Mouse (Mus musculus) urinary bladder, postnatal 14 days (tissue): Measurements from ENCODE around the gene Fxyd6.

Source experiments
- DNase-seq: peaks from one replicate; pipeline ENCODE4 v3.0.0; 2021; ENCODE audit warnings: low spot score

The Fxyd6 gene

DNA sequence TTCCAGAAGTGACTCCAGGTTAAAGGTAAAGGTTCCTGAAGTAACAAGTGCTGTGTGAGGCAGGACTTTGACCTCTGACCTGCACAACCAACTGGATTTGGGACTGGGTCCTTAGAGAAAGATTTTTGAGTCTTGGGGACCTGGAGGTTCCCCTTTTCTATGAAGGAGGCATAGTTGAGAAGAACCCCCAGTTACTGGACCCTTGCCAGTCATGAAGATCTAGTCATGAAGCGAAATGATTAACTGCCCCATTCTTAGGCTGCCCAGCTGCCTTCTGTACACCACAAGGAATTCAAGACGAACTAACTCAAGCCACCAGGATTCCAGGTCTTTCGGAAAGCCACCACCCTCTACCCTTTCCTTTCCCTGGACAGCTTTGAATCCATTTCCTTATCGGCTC is 6.4 kb downstream of the Fxyd6 start:
- DNase-seq = no peak

DNA sequence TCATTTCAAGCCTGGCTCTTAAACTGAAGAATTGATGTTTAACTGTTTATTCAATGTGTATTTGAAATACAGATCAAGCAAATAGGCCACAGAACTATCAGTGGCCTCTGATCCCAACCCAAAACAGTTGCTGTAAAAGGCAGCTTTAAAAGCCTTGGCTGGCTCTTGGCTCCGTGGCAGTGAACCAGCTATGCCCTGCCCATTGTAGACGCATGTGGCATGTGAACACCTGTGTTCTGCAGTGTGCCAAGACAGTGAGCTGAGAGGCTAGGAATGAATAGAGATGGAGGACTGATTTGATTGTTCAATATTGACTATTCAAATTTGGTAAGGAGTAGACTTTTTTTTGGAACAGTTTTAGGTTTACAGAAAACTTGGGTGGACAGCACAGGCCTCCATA is 6.9 kb downstream of the Fxyd6 start:
- peak; percentile 25 for DNase-seq

DNA sequence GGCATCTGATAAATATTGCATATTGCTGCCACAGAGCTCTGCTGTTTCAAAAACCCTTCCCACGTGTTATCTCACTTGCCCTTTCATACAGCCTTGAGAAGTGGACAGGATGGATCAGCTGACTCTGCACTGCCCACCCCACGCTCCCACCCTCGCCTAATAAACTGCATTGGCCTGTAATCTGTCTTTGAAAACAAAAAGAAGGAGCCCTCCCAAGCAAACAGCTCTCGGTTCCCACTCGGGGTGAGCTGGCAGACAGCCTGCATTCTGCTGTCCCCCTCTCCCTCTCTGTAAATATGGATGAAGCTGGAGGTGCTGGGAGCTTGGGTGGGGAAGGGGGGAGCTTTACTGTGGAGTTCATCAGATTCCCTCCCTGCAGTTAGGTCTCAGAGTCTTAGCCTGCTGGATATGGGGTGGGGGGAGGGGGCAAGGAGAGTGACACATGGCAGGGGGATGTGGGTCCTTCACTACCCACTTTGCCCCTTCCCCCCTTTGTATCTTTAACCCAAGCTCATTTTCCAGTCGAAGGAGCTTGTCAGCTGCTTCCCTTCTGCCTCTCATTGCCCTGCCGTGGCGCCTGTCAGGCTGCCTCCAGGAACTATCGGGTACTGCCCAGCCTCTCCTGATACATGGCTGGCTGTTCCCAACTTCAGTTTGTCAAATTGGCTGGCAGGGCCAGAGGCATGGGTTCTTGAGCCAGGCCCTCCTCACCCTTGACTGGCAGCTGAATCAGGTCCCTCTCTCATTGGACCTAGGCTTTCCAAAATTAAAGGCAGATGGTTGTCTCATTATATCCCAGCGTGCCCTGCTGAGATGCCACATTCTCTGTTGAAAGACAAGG is 10.6 kb downstream of the Fxyd6 start:
- DNase-seq = no peak

DNA sequence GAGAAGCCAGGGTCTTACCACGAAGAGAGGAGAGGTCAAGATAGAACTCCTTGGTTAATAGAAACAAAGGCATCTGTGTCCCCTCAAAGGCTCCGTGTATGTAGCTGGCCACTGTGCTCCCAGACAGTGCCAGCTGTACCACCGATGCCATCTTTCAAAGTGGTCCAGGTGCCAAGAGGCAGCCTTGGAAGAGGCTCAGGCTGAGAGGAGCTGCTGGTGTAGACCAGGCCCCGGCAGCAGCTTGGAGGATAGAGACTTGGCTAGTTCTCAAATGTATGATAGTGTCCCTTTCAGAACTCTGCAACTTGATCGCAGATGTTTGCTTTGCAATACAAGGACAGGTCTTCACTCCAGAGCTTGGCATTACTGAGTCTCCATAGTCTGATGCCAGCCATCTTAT is 12.4 kb downstream of the Fxyd6 start:
- DNase-seq = no peak

DNA sequence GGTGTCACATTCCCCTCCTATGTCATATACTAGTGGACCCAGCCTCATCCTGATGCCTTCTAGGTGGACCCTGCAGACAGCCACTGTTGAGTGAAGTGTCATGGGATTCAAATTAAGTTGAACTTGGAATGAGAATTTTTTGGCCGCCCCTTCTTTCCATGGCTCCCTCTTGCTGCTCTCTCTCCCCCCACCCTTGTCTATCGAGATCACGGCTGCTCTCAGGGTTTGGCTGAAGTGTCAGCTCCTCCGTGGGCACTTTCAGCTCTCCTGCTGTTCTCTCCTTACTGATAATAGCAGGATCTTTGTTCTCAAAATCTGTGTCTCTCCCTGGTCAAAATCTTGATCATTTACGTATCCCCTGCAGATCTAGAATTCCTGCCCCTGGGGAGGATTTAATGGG is 12.8 kb downstream of the Fxyd6 start:
- DNase-seq = no peak

DNA sequence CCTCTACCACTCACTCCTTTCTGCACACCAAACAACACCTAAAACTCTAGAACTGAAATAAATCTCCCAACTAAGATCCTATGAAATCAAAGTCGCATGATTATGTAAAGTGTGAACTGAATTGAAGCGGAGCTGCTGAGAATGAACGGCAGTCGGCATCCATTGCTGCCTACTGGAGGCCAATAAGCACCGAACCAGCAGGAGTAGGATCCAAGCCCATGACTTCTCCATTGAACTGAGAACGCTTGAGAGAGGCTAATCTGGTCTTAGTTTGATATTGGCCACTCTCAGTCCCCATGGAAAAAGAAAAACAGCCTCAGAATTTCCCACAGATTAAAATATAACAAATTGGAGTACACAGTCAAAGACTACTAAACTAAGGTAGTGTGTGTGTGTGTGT is 13.9 kb downstream of the Fxyd6 start:
- no peak for DNase-seq

DNA sequence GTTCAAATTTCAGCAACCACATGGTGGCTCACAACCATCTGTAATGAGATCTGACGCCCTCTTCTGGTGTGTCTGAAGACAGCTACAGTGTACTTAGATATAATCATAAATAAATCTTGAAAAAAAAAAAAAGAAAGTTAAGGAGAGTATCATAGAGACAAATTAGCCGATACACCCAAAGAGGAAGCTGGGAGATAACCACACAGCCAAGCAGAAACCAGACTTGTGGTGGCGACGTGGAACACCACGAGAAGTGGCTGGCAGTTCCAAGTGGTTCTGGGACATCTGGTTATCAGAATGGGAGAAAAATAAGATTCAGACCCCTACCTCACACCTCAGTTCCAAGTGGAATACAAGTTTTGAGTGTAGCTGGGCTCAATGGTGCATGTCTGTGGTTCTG is 16.7 kb downstream of the Fxyd6 start:
- DNase-seq = no peak

DNA sequence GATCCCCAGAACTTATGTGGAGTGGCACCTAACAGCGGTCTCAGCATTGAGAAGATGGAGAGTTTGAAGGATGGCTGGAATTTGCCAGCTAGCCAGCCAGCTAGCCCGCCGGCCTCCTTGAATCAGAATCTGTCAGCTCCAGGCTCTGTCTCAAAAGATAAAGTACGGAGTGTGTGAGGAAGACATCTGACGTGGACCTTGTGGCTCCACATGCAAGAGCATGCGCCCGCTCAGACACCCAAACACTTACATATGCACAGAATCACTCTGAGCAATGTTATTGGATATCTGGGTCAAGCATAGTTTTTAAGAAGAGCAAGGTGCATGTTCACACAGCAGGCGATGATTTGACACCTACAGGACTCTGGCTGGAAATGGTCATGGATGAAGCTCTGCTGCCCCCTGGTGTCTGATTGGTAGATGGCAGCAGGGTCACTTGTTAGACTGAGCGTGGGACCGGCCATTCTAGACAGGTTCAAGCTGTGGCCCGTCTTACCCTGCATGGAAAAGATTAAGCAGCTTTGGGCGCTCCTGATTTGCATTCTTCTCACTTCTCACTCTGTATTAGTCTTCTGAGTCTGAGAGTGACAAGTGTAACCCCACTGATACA is 18.5 kb downstream of the Fxyd6 start:
- peak; percentile 89 for DNase-seq

DNA sequence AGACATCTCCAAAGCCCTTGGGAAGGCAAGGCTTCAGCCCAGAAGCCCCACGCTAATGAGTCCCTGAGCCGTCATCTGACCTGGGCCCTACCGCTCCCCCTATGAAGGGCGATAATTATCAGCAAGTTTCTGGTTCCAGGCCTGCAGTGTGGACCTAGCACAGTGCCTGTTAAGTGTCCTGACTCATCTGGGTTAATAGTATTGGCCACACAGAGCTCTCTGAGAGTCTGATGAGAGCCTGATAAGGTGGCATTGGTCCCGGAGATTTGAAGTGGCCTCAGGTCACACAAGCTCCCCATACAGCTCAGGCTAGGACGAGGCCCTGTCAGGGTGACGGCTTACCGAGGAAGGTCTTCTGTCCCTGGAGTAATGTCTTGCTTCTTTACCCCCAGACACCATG is 19.6 kb downstream of the Fxyd6 start:
- DNase-seq = peak; percentile 56

DNA sequence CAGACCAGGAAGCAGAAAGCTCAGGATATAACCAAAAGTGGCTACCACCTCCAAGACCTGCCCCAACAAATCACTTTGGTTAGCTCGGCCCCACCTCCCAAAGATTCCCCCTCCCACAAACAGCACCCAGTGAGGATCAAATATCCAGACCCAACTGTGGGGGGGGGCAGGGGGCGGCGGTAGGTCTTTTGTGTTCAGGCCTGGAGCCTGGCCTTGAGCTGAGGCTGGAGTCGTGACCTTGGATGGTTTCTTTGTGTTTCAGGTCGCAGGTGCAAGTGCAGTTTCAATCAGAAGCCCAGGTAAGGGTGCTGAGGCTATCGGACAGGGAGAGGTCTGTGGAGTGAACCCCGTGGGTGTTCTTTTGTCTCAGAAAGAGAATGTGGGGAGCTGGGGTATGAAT is 21.3 kb downstream of the Fxyd6 start:
- no peak for DNase-seq

DNA sequence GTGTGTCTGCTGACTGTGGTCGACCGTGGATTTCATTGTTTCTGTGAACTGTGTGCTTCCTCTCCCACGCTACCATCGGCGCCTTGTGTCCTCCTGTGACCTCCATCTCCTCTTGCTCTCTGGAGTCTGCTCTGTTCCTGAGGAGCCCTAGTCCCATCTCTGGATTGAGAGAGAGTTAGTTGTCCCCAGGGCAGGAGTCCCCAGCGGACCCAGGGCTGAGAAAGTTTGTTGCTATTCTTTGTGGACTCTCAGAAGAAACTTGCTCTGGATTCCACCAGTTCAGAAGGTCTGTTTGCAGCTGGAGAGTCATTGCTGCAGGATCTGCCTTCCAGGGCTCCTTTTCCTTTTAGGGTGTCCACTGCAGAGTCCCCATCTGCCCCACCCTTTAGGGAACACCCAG is 25.2 kb downstream of the Fxyd6 start:
- no peak for DNase-seq

DNA sequence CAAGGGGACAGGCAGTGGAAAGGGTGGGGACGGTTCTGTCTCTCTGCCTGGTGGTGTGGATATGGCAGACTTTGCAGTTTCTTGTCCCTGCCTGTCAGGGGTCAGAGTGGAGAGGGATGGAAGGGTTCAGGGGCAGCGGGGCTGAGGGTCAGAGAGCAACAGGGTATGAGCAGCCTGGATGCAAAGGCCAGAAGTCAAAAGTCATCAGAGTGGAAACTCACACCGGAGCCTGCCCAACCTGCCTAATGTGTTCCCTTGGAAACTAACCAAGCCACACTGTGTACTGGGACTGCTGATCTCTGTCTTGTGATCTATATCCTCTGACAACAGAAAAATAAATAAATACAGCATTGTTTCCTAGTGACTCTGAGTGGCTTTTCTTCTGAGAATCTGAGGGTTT is 25.8 kb downstream of the Fxyd6 start:
- peak; percentile 12 for DNase-seq

DNA sequence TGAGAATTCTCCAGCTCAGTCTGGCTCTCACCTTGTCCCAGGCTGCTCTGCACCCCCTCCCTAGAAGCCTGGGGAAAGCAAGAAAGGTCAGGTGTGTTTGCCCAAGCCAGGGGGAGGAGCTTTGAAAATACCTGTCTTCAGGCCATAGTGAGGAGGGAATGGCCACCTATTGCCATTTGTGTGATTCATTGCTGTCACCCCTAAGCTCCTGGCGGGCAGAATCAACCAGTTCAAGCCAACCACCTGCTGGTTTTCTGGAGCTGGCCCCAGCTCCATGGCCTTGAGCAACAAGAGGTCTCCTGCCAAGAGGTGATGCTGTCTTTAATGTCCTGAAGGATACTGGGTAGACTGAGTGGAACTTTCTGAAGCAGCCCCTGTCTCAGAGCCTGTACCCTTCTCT is 28.4 kb downstream of the Fxyd6 start:
- DNase-seq = no peak

DNA sequence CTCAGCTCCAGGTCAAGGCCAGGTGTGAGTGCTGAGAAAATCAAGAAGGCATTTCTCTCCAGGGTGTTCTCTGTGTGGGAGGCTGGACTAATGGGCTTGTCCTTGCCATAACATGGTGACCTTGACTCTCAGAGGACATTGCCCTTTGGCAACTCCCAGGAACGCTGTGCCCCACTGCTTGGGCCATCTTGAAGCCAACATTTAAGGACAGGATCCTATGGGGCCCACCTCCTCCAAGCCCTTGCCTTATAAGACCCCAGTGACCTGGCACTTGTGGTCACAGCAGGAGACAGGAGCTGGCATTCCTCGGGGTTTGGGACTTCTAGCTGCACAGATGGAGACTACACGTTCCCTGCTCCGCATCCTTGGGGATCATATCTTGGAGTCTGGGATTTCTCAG is 29.4 kb downstream of the Fxyd6 start, which contains the start of gene Fxyd2:
TSS of gene Fxyd2 (plus strand) at position 236 of the 400 bp plus-strand sequence.
- no peak for DNase-seq

DNA sequence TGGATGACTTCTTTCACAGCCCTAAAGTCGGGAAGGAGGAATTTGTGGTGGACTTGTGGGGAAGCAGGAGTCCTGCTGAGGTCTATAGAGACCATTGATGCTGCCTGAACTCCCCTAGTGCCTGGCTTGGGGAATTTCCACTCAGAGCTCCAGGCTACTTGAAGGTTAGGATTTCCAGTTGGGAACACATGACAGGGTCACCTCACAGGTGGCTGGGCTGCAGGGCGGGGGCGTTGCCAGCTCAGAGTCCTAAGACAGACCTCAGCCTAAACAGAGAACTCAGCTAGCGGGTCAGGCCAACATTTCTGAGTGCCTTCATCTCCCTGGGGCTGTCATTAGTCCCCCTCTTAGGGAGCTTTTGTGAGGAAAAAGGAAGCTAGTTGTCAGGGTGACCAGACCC is 31.9 kb downstream of the Fxyd6 start:
- DNase-seq = no peak

DNA sequence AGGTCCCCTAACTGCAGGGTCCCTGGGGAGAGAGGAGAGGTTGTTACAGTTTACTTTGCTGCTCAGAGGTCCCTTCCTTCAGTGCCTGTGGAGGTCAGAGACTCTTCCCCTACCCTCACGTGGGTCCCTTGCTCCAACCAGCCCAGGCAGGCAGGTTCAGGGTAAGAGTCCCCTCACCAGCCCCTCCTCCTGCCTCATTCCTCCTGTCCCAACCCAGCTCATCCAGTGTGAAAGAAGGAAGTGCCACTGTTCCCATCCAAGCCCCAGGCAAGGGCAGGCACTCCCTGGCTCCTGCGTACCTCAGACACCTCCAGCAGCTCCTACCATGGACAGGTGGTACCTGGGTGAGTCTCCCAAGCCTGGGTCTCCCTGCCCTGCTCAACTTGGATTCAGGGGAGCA is 33.0 kb downstream of the Fxyd6 start:
- no peak for DNase-seq

DNA sequence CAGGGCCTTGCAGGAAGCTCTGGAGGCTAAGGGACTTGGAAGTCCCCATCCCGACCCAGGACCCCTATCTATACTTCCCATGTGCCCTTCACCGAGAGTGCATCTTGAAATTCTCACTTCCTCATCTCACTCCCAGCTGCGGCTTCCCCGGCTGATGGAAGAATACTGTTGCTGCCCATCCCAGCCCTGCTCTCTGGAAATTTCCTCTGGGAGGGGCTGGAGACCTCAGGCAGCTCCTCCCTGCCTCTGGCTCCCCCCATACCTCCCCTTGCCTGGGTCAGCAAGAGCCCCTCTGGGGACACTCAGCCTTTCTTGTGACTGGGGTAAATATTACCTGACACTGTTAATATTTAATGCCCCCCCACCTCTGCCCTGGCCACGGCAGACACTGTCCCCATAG is 35.7 kb downstream of the Fxyd6 start:
- DNase-seq = no peak

DNA sequence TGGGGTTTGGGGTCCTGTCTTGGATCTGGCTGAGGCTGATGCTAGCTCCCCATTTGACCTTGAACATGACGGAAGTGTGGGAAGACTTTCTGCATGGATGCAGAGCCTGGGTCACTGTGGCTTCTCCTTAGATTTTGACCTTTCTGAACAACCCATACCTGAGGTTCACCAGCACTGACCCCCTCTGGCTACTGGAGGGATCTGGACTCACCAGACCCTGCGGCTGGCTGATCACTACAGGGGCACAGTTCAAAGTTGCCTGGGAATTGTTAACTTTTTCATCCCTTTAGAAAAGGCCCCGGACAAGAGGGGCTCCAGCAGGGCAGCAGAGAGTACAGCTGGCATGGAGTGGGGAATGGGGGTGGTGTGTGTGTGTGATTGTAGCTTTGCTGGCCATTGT is 36.8 kb downstream of the Fxyd6 start:
- DNase-seq = no peak

DNA sequence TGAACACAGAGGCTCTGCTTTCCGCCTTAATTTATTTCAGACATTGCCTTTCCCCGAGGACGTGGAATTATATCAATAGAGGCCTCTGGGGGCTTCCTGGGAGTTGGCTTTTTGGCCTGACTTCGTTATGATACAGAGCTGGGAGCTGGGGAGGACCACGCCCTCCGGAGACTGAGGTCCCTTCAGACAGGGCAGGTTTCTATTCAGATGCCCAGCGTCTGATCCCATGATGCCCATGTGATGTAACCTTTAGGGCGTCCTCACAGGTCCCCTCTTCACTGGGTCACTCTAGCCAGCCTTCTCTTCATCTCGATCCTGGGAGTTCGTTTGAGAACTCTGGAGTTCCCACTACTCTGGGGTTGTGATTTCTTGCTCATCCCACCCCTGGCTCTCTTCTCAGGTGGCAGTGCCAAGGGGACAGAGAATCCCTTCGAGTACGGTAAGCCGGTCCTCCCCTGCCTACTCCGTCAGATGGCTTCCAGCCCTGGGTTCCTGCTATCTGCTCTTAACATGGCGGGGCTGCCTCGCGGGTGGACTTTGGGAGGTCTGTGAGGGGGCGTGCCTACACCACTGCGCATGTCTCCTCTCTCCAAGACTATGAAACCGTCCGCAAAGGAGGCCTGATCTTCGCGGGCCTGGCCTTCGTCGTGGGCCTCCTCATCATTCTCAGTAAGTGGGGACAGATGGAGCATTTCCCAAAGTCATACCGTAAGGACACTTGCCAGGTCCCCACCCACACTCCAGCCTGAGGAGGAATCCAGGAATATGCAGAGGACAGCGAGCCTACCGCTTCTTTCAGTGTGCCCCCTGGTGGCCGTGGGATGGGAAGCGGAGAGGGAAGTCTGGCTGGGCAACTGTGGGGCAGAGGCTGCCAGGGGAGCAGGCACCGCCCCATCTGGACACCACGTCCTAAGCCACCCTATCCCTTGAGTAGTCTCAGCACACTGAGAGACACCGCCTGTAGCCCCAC is 38.0 kb downstream of the Fxyd6 start:
- DNase-seq = peak; percentile 84

DNA sequence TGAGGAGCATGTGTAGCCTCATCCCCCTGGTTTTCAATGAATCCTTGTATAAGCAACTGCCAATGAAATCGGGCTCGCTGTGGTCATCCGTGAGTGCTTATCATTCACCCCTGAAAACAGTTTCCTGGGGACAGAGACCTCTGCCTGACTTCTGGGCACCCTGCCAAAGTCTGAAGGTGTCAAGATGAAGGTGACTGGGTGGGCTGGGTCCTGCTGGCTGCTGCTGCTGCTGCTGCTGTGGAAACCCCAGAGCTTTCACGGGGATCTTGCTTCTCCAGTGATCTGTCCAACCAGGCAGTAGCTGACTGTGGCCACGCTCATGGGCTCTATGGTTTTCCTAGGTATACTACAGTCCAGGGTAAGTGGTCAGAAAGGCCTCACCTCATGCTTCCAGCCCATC is 40.2 kb downstream of the Fxyd6 start:
- no peak for DNase-seq

DNA sequence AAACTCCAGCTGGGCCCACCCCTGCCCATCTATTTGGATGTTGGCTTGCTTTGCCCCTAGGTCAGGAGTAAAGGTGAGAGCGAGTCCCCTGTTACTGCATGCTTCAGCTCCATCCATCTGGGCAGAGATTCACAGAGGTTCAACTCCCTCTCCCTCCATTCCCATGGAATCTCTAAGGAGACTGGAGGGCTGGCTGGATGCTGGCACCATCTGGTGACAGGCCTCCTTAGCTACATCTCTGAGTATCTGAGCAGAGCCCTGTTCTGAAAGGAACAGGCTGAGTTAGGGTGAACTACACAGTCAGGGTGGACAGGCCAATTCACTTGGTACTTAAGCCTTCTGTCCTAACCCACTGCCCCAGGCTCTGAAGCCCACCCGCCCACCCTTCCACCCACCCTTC is 40.6 kb downstream of the Fxyd6 start:
- no peak for DNase-seq

DNA sequence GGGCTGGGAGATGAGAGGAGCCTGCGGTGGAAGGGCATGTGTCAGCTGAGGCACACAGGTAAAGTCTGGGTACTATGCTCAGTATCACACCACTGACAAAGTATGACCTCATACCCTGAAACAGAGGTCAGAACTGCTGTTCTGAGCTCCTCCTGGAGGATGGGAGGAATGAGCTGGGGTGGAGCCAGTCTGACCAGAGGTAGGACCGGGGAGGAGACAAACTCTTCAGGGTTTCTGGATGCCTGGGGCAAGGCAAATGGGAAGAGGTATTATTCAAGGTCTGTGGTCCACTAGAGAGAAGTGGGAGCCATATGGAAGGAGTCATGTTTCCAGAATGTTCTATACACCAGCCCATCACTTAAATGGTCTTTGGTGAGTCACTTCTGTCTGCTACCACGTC is 41.1 kb downstream of the Fxyd6 start:
- no peak for DNase-seq

DNA sequence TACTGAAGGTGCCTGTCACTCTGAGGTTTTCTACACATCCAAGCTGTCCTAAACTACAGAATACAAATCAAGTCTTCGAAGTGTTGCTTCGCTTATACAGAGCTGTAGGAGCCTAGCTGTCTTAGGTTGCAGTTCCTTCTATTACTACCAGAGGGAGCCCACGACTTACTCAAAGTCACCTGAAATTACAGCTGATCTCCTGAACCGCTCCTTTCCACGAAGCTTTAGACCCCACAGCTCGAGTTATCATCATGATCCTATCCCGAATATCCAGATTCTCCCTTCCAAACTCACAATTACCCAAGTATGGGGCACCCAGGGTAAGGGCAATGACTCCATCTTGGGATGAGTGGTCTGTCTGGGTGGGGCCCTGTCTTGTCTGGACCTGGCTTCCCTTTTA is 41.8 kb downstream of the Fxyd6 start:
- DNase-seq = peak; percentile 37
